Mouse (Mus musculus) intestine, embryonic 14.5 days (tissue): ENCODE data around the gene Ager. TPM values are rescaled to one million over a fixed set of nuclear protein-coding genes. Genes with fewer than 3 reads are reported as not detected.
A peak's percentile ranks its signal among the peaks of the same experiment; 100 is the strongest.

Experiments used
- ATAC-seq: fragments of 200-750 bp; cut with Nextera tagmentation; replicated peaks from 2 replicates; pipeline ENCODE4 v1.8.0; 2017; ENCODE audit warnings: low read depth, moderate number of reproducible peaks, moderate TSS enrichment, moderate library complexity; ENCODE audit not compliant: low FRiP score, low TSS enrichment
- DNase-seq: peaks from one replicate; pipeline ENCODE4 v3.0.0-alpha.2; 2018; ENCODE audit warnings: low spot score
- H3K27ac ChIP-seq: fragments of 300-500 bp; sonication (generic); 2 replicates; pipeline ENCODE4 v1.5.1; 2014; ENCODE audit warnings: low read depth, mild to moderate bottlenecking, control low read depth
- H3K27me3 ChIP-seq: fragments of 300-500 bp; sonication (generic); replicated peaks from 2 replicates; pipeline ENCODE4 v1.6.1; 2014; ENCODE audit warnings: low read length, control low read depth; ENCODE audit not compliant: control insufficient read depth, insufficient read depth
- H3K36me3 ChIP-seq: fragments of 300-500 bp; sonication (generic); 2 replicates; pipeline ENCODE4 v1.6.1; 2014; ENCODE audit warnings: low read length, control low read depth; ENCODE audit not compliant: control insufficient read depth, insufficient read depth
- H3K4me1 ChIP-seq: fragments of 300-500 bp; sonication (generic); replicated peaks from 2 replicates; pipeline ENCODE4 v1.6.1; 2014; ENCODE audit warnings: low read length, control low read depth, mixed read lengths; ENCODE audit not compliant: control insufficient read depth, insufficient read depth
- H3K4me2 ChIP-seq: fragments of 300-500 bp; sonication (generic); 2 replicates; pipeline ENCODE4 v1.6.1; 2014; ENCODE audit warnings: low read length
- H3K4me3 ChIP-seq: fragments of 300-500 bp; sonication (generic); 2 replicates; pipeline ENCODE4 v1.5.1; 2014; ENCODE audit warnings: low read depth, low read length, control low read depth, mixed read lengths
- H3K9ac ChIP-seq: fragments of 300-500 bp; sonication (generic); 2 replicates; pipeline ENCODE4 v1.6.1; 2014; ENCODE audit warnings: mild to moderate bottlenecking, low read length
- H3K9me3 ChIP-seq: fragments of 300-500 bp; sonication (generic); 2 replicates; pipeline ENCODE4 v1.6.1; 2016; ENCODE audit warnings: low read length, control low read depth; ENCODE audit not compliant: control insufficient read depth
- WGBS: fragments of 180-500 bp; shearing (Covaris S2); extraction: QIAGEN DNeasy Blood & Tissue Kit; methylation state at CpG from one replicate; pipeline ENCODE4 v1.1.7; 2014; 5-methylcytosine and 5-hydroxymethylcytosine counted together
- polyA plus RNA-seq: library from polyadenylated mRNA; unstranded; fragments of >200 nt; fragmentation: Nextera tagmentation; extraction: Ambion mirVana; gene quantifications from 2 replicates; pipeline ENCODE4 v1.2.1, GENCODE M21; 2014

The Ager gene
- polyA plus RNA-seq, 1 experiment from 2014 or later, result 2.3 TPM

GRCm38 (mm10) chr17:34604511-34605237, 7.0 kb downstream of the Ager start:
- H3K9me3 ChIP-seq, result no peaks in the 10 kb centered on the region
- WGBS, result 12% methylated on average over 24 of the region's 24 CpGs
- H3K4me2 ChIP-seq, result peak overlapping the region; percentile 94
- H3K4me1 ChIP-seq, result peaks cover 33% of the 10 kb centered on the region
- ATAC-seq (no peak; the same call in 1 of the 2 replicates), DNase-seq (no peak)
- peak overlapping the region; percentile 97 for H3K4me3 ChIP-seq
- H3K27me3 ChIP-seq, result no peaks in the 10 kb centered on the region
- H3K9ac ChIP-seq, result peak overlapping the region; percentile 86
- H3K36me3 ChIP-seq, result peaks cover 24% of the 10 kb centered on the region
- peak overlapping the region; percentile 90 for H3K27ac ChIP-seq

DNA sequence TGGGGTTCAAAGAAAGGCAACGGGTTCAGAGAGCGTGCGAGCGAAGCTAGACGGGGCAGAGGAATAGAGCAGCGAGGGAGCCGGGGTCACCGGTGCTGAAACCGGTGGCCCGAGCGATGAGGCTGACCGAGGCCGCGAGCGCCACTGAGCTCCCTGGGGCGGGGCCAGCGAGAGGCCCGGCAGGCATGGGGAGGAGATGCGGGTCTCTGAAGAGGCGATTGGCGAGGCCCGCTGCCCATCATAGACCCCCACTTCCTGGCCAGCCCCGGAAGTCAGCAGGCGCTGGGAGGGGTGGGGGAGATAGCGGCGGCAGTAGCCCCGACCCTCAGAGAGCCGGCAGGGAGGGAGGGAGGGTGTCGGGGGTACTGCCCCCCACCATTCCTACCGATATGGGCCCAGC, 7.9 kb downstream of the Ager start:
- ATAC-seq (peak; percentile 33), DNase-seq (peak; percentile 97)
- H3K27ac ChIP-seq, result peak overlapping the region; percentile 90
- H3K36me3 ChIP-seq, result peaks cover 22% of the 10 kb centered on the region
- 0% methylated on average over 23 of the region's 30 CpGs for WGBS
- H3K9me3 ChIP-seq, result no peaks in the 10 kb centered on the region
- H3K27me3 ChIP-seq, result no peaks in the 10 kb centered on the region
- H3K4me1 ChIP-seq, result peaks cover 33% of the 10 kb centered on the region
- peak overlapping the region; percentile 86 for H3K9ac ChIP-seq
- peak overlapping the region; percentile 94 for H3K4me2 ChIP-seq
- peak overlapping the region; percentile 97 for H3K4me3 ChIP-seq

GRCm38 (mm10) chr17:34606186-34607039, 8.8 kb downstream of the Ager start:
- peaks cover 22% of the 10 kb centered on the region for H3K36me3 ChIP-seq
- H3K9ac ChIP-seq, result peak overlapping the region; percentile 86
- H3K4me3 ChIP-seq, result peak overlapping the region; percentile 97
- H3K9me3 ChIP-seq, result no peaks in the 10 kb centered on the region
- H3K4me1 ChIP-seq, result peaks cover 33% of the 10 kb centered on the region
- H3K4me2 ChIP-seq, result peak overlapping the region; percentile 94
- ATAC-seq, result no peak
- no peak for DNase-seq
- peak overlapping the region; percentile 90 for H3K27ac ChIP-seq
- H3K27me3 ChIP-seq, result no peaks in the 10 kb centered on the region
- 15% methylated on average over 32 of the region's 32 CpGs for WGBS

DNA sequence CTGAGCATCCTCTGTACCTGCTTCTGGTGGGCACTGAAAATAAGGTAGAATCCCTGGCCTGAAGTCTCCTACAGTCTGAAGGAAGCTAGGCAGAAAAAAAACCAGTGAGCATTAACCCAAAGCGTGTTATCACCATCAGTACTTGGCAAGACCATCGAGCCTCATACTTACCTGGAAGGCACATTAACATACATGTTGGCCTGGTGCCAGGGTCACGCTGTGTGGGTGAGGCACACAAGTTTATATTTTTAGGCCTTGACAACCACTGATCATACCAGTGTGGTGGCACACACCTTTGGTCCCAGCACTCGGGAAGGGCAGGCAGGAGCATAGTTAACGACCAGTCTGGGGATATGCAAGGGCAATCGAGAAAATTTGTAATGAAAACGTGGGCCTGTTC, 10.3 kb downstream of the Ager start:
- WGBS, result 83% methylated on average over 7 of the region's 7 CpGs
- Histone ChIP-seq H3K36me3 (peaks cover 34% of the 10 kb centered on the region), H3K9ac (no peak overlapping the region), H3K4me3 (no peak overlapping the region), H3K27ac (no peak overlapping the region), H3K4me1 (peaks cover 24% of the 10 kb centered on the region), H3K4me2 (no peak overlapping the region), H3K27me3 (no peaks in the 10 kb centered on the region), H3K9me3 (no peaks in the 10 kb centered on the region)
- ATAC-seq (no peak), DNase-seq (no peak)

DNA sequence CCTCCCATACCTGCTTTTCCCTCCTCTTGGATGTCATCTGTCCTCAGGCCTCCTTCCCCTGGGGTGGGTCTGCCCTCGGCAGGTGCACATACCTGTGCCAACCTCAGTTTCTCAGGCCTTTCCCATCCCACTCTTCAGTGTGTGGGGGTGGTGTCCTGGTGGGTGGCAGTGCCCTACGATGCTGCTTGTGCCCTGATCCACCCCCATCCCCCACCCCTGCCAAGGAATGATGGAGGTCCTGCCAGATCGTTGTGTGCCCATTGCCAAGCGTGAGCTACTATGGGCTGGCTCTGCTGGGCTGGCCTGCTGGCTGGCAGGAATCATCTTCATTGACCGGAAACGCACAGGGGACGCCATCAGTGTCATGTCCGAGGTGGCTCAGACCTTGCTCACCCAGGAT, 13.4 kb downstream of the Ager start:
- Histone ChIP-seq H3K4me1 (peaks cover 14% of the 10 kb centered on the region), H3K27me3 (no peaks in the 10 kb centered on the region), H3K9ac (no peak overlapping the region), H3K9me3 (no peaks in the 10 kb centered on the region), H3K36me3 (peaks cover 63% of the 10 kb centered on the region), H3K27ac (no peak overlapping the region), H3K4me3 (no peak overlapping the region), H3K4me2 (no peak overlapping the region)
- ATAC-seq (no peak), DNase-seq (peak; percentile 45)
- WGBS, result 93% methylated on average over 8 of the region's 8 CpGs

- ATAC-seq, result no peak
- H3K4me2 ChIP-seq, result no peak overlapping the region
- no peak overlapping the region for H3K9ac ChIP-seq
- H3K4me1 ChIP-seq, result 0 out of 2 replicates have a peak, but pooled peaks cover 1% of the 10 kb centered on the region
- no peaks in the 10 kb centered on the region for H3K27me3 ChIP-seq
- 82% methylated on average over 11 of the region's 11 CpGs for WGBS
- H3K9me3 ChIP-seq, result no peaks in the 10 kb centered on the region
- H3K36me3 ChIP-seq, result peaks cover 71% of the 10 kb centered on the region
- H3K4me3 ChIP-seq, result no peak overlapping the region
- no peak for DNase-seq
- no peak overlapping the region for H3K27ac ChIP-seq
Measured at GRCm38 (mm10) chr17:34613054-34613645, 15.5 kb downstream of the Ager start.

DNA sequence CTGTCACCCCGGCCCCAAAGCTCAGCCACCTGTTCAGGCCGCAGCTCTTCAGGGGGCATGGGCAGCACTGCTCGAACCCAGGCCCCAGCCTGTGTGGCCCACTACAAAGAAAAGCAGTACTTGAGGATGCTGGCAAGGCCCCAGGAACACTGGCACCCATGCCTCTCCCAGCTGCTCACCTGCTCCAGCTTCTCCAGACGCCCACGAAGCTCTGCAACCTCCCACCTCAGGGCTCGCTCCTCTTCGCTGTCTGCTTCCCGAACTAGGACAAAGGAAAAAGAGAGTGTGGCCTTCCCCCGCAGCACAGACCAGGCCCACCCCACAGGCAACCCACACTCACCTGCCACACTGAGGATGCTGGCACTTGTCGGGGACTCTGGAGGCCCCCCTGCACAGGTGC, 16.2 kb downstream of the Ager start:
- Histone ChIP-seq H3K9me3 (no peaks in the 10 kb centered on the region), H3K27ac (no peak overlapping the region), H3K9ac (no peak overlapping the region), H3K4me1 (no peaks in the 10 kb centered on the region), H3K4me3 (no peak overlapping the region), H3K4me2 (no peak overlapping the region), H3K27me3 (no peaks in the 10 kb centered on the region), H3K36me3 (peaks cover 70% of the 10 kb centered on the region)
- no peak for DNase-seq
- 86% methylated on average over 10 of the region's 10 CpGs for WGBS
- ATAC-seq, result no peak

- ATAC-seq (no peak), DNase-seq (no peak)
- 81% methylated on average over 6 of the region's 6 CpGs for WGBS
- Histone ChIP-seq H3K27me3 (no peaks in the 10 kb centered on the region), H3K36me3 (peaks cover 77% of the 10 kb centered on the region), H3K4me1 (no peaks in the 10 kb centered on the region), H3K4me2 (no peak within 1 kb of the TSS), H3K4me3 (no peak within 1 kb of the TSS), H3K9ac (no peak within 1 kb of the TSS), H3K27ac (no peak within 1 kb of the TSS), H3K9me3 (no peaks in the 10 kb centered on the region)
Measured at GRCm38 (mm10) chr17:34615871-34616270, 18.2 kb downstream of the Ager start, which contains the start of gene Egfl8. Egfl8 (minus strand) TSS chr17:34615971.
